Mouse (Mus musculus) limb, embryonic 14.5 days (tissue): ENCODE data around the gene Phlda3. TPM values are rescaled to one million over a fixed set of nuclear protein-coding genes. Genes with fewer than 3 reads are reported as not detected.

Experiments used
- ATAC-seq: fragments of 200-750 bp; cut with Nextera tagmentation; 2 replicates; pipeline ENCODE4 v1.8.0; 2017; ENCODE audit warnings: low read depth, moderate number of reproducible peaks, moderate TSS enrichment; ENCODE audit not compliant: low FRiP score
- DNase-seq: peaks from one replicate; pipeline ENCODE4 v3.0.0-alpha.2; 2015; ENCODE audit warnings: low spot score
- H3K27ac ChIP-seq: fragments of 300-500 bp; sonication (generic); replicated peaks from 2 replicates; pipeline ENCODE4 v1.5.1; 2014; ENCODE audit warnings: low read depth, mild to moderate bottlenecking, low read length, moderate library complexity, mixed read lengths
- H3K27me3 ChIP-seq: fragments of 300-500 bp; sonication (generic); 2 replicates; pipeline ENCODE4 v1.6.1; 2014; ENCODE audit warnings: low read length, mixed read lengths; ENCODE audit not compliant: control insufficient read depth, insufficient read depth
- H3K36me3 ChIP-seq: fragments of 300-500 bp; sonication (generic); 2 replicates; pipeline ENCODE4 v1.6.1; 2014; ENCODE audit warnings: mild to moderate bottlenecking, low read length, moderate library complexity, mixed read lengths; ENCODE audit not compliant: control insufficient read depth, insufficient read depth
- H3K4me1 ChIP-seq: fragments of 300-500 bp; sonication (generic); 2 replicates; pipeline ENCODE4 v1.6.1; 2014; ENCODE audit warnings: antibody characterized with exemption, low read length, mixed read lengths; ENCODE audit not compliant: control insufficient read depth, insufficient read depth
- H3K4me2 ChIP-seq: fragments of 300-500 bp; sonication (generic); replicated peaks from 2 replicates; pipeline ENCODE4 v1.6.1; 2014; ENCODE audit warnings: low read depth, mild to moderate bottlenecking, low read length, moderate library complexity; ENCODE audit not compliant: severe bottlenecking
- H3K4me3 ChIP-seq: fragments of 300-500 bp; sonication (generic); replicated peaks from 2 replicates; pipeline ENCODE4 v1.5.1; 2014; ENCODE audit warnings: low read length
- H3K9ac ChIP-seq: fragments of 300-500 bp; sonication (generic); 2 replicates; pipeline ENCODE4 v1.6.1; 2014; ENCODE audit warnings: mild to moderate bottlenecking, low read depth, low read length, moderate library complexity; ENCODE audit not compliant: severe bottlenecking
- H3K9me3 ChIP-seq: fragments of 300-500 bp; sonication (generic); 2 replicates; pipeline ENCODE4 v1.6.1; 2016; ENCODE audit warnings: low read length; ENCODE audit not compliant: control insufficient read depth
- POLR2A ChIP-seq: fragments of 200-500 bp; IDR thresholded peaks from 2 replicates; pipeline ENCODE4 v1.8.0; 2012; ENCODE audit warnings: inconsistent platforms, mild to moderate bottlenecking, moderate library complexity, borderline replicate concordance; ENCODE audit not compliant: insufficient read depth, insufficient read length; ENCODE audit errors: extremely low read depth
- WGBS: fragments of 180-500 bp; shearing (Covaris S2); extraction: QIAGEN DNeasy Blood & Tissue Kit; methylation state at CpG from one replicate; pipeline ENCODE4 v1.1.7; 2014; 5-methylcytosine and 5-hydroxymethylcytosine counted together
- polyA plus RNA-seq, 2 experiments: library from polyadenylated mRNA; depleted of rRNA in 1 of 2; stranded (reverse) in 1 of 2; unstranded in 1 of 2; fragments of >200 nt; fragmentation: Nextera tagmentation in 1 of 2; extraction: Ambion mirVana in 1 of 2; gene quantifications; 2 replicates each; pipeline versions ENCODE4 v1.2.1 to v1.2.3; 2012 to 2014

Phlda3 gene
- polyA plus RNA-seq, 2 experiments = 60.6 to 87.4 TPM

DNA sequence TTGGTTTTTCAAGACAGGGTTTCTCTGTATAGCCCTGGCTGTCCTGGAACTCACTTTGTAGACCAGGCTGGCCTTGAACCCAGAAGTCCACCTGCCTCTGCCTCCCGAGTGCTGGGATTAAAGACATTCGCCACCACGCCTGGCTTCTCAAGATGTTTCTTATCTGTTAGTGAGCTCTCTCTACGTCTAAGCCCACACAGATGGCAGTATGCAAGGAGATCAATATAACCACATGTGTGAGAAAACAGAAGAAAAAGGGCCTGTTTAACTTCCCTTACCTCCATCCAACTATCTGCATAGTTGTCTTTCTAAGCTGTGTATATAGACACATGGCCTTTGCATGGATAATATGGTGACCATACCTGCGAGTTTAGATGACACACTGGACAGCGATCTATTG, 40.6 kb upstream of the Phlda3 start:
- H3K4me2 ChIP-seq = no peak overlapping the region
- DNase-seq = no peak
- WGBS = 88% methylated on average over 6 of the region's 6 CpGs
- no peak for ATAC-seq
- H3K36me3 ChIP-seq = no peaks in the 10 kb centered on the region
- H3K27ac ChIP-seq = no peak overlapping the region
- no peaks in the 10 kb centered on the region for H3K9me3 ChIP-seq
- H3K4me3 ChIP-seq = no peak overlapping the region
- H3K9ac ChIP-seq = no peak overlapping the region
- no peak for TF ChIP-seq POLR2A
- H3K27me3 ChIP-seq = no peaks in the 10 kb centered on the region
- H3K4me1 ChIP-seq = peaks cover 7% of the 10 kb centered on the region

DNA sequence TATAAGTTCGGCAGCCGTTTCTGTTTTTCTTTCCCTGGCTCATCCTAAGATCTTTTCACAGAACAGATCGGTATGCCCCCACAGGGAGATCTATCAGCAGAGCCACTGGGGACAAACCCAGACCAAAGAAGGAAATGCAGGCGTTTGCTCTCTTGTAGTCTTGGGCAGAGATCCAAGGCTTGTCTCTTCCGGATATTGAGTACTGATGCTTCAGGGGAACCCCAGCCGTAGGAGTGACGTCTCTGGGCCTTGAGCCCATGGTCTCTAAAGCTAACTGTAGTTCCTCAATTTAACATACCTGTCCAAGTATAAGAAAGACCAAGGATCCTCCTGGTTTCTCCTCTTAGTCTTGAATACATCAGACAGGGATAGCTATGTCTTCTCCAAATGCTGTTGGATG, 40.0 kb upstream of the Phlda3 start:
- WGBS = 74% methylated on average over 7 of the region's 7 CpGs
- no peak for TF ChIP-seq POLR2A

DNA sequence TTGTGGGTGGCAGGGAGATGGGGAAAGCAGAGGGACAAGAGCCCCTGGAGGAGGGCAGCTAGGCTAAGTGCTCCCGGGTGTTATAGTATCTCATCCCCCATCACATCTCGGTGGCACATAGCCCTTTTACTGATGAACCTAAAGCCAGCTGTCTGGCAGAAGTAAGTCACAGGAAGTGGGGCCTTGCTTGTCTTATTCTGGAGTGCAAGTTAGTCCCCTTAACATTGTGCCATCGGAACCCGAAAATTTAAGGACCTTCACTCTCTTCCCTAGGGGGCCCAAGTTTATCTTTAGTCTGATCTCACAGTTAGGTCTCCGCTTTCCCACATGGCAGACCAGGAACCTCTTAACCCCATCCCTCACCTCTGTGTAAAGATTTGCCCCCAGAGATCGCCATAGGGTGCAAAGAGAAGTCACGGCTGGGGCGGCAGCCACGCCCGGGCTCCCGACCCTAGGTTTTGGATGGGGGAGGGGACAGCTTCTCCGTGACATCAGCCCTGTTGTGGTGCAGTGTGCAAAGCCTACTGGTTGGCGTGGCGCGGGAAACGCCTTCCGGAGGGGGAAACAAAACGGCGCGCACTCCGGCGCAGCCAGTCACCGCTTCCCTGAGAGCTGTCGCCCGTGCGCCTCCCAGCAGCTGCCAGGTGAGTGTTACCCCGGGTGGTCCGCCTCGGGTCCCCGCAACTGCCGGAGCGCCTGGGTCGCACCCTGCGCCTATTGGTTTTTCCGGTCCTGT, 37.1 kb upstream of the Phlda3 start:
- peak; percentile 92 for DNase-seq
- H3K9ac ChIP-seq = peak overlapping the region; percentile 73
- H3K27ac ChIP-seq = peak overlapping the region; percentile 67
- 2% methylated on average over 34 of the region's 35 CpGs for WGBS
- H3K36me3 ChIP-seq = no peaks in the 10 kb centered on the region
- no peaks in the 10 kb centered on the region for H3K27me3 ChIP-seq
- H3K4me2 ChIP-seq = peak overlapping the region; percentile 90
- no peaks in the 10 kb centered on the region for H3K9me3 ChIP-seq
- H3K4me1 ChIP-seq = peaks cover 40% of the 10 kb centered on the region
- TF ChIP-seq POLR2A = 0 out of 2 replicates have a peak, but pooled peaks have one; percentile 63
- peak; percentile 74 for ATAC-seq
- H3K4me3 ChIP-seq = peak overlapping the region; percentile 56

More for the DNA sequence above, 40.0 kb upstream of the Phlda3 start:
- peak; percentile 57 for DNase-seq
- H3K4me2 ChIP-seq = no peak overlapping the region
- H3K36me3 ChIP-seq = no peaks in the 10 kb centered on the region
- H3K27ac ChIP-seq = no peak overlapping the region
- H3K4me3 ChIP-seq = no peak overlapping the region
- no peaks in the 10 kb centered on the region for H3K27me3 ChIP-seq
- H3K9me3 ChIP-seq = no peaks in the 10 kb centered on the region
- no peak overlapping the region for H3K9ac ChIP-seq
- peaks cover 13% of the 10 kb centered on the region for H3K4me1 ChIP-seq
- no peak for ATAC-seq

- Histone ChIP-seq H3K9me3 (no peaks in the 10 kb centered on the region), H3K4me3 (peak overlapping the region; percentile 56), H3K27ac (peak overlapping the region; percentile 67), H3K9ac (peak overlapping the region; percentile 73), H3K27me3 (no peaks in the 10 kb centered on the region), H3K4me1 (peaks cover 46% of the 10 kb centered on the region), H3K36me3 (no peaks in the 10 kb centered on the region), H3K4me2 (peak overlapping the region; percentile 90)
- peak; percentile 28 for ATAC-seq
- WGBS = 2% methylated on average over 11 of the region's 11 CpGs
- no peak for DNase-seq
- no peak for TF ChIP-seq POLR2A
Measured at GRCm38 (mm10) chr1:135729367-135729713, 36.6 kb upstream of the Phlda3 start.

DNA sequence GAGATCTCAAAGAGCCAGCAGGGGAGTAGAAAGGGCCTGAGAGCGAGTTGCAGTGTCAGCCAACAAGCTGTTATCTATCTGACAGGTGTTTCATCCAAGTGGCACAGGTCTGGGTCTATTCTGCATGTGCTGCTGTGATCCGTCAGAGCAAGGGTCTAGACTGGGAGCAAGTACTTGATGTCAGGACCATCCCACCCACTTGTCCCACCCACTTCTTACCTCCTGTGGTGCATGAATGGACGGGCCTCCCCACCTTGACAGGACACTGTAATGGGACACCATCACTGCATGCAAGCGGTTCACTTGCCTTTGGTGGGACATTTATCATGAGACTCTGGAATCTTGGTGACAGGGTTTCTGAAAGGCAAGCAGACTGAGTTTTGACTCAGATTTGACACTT, 36.1 kb upstream of the Phlda3 start:
- Histone ChIP-seq H3K27ac (no peak overlapping the region), H3K27me3 (no peaks in the 10 kb centered on the region), H3K36me3 (no peaks in the 10 kb centered on the region), H3K9me3 (no peaks in the 10 kb centered on the region), H3K9ac (peak overlapping the region; percentile 73), H3K4me3 (peak overlapping the region; percentile 56), H3K4me2 (peak overlapping the region; percentile 90), H3K4me1 (peaks cover 50% of the 10 kb centered on the region)
- DNase-seq (no peak), ATAC-seq (no peak)
- 17% methylated on average over 4 of the region's 4 CpGs for WGBS
- TF ChIP-seq POLR2A = no peak
